Mouse (Mus musculus) embryo, embryonic 9.5 days (tissue): ENCODE measurements at regions not wholly inside any gene's neighbourhood (a gene's known extent, or its start where the extent isn't known, plus 50 kb on each side); places are given as distances from the start of the nearest gene placed in this dataset.

Source experiments
- DNase-seq: peaks from one replicate; pipeline ENCODE4 v3.0.0-alpha.2; 2017; ENCODE audit errors: extremely low spot score

- DNase-seq: no peak
Measured at GRCm38 (mm10) chr10:23488996-23489395, 138.4 kb upstream of the Eya4 start.

- no peak for DNase-seq
Measured at GRCm38 (mm10) chr10:23480474-23480873, 129.9 kb upstream of the Eya4 start.

DNA sequence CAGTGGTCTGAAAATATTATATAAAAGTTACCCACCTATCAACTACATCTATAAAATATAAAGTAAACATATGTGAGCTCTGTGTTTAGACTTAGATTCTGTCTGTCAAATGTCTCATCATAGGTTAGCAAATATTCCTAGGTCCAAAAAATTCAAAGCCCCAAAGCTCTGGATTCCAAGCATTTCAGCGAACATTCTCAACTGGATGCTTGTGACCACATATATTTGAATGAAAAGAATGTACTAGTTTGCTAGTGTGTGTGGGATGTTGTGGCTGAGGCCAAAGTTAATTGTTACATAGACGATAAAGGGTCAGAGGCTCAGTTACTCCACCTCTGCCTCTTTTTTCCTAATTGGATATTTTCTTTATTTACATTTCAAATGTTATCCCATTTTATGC, 128.3 kb upstream of the Eya4 start:
- DNase-seq: no peak

- DNase-seq: no peak
Measured at GRCm38 (mm10) chr10:23477104-23477503, 126.5 kb upstream of the Eya4 start.

- no peak for DNase-seq
Measured at GRCm38 (mm10) chr10:23450997-23451396, 100.4 kb upstream of the Eya4 start.

DNA sequence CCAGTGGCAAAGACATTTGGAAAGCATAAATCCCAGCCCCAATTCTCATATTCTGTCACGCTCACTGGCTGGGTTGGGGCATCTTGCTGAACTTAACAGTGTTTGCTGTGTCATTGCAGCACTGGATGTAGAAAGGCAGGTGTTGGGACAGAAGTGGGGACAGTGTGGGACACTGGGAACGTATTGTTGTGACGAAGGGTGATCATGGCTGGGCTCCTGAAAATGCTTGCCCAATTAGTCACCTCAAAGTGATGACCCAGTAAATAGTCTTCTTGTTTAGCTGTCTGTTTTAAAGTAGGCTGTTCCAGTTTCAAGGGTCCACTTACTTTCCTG, 100.0 kb upstream of the Eya4 start:
- no peak for DNase-seq

GRCm38 (mm10) chr10:23449860-23450646, 99.5 kb upstream of the Eya4 start:
- peak; percentile 17 for DNase-seq

DNA sequence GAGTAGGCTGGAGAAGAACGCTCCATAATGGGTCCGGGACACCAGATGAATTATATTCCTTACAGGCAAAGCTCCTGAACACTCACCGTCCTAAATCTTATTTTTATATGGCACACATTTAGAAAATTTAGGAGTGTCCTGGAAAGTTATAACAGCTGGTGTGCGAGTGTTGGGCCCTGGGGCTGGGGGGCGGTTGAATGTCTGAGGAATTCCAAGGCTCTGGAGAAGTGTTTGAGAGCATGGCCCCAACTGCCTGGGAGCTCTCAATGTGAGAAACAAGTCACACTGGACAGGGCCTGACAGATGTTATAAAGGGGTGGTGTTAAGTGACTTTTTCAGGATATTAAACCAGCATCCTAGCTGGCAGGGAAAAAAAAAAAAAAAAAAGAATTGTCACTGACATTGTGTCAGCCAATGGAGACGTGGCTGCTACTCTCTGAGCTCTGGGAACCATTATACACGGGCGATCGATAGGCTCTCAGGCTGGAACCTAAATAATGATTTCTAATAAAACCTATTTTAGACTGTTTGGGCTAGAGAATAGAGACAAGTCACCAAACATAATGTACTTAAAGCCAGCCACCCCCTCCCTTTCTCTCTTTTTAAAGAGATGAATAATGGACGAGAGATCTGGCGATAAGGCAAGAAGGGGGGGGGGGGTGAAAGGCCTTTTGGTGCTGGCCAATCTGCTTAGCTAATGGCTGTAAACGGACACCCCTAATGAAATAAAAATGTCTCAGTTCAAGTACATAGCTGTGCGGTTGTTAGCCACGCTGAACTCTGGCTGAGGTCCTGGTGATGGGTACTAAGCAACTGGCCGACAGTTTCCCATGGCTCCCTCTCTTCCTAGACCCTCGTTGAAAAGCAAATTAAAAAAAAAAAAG, 98.6 kb upstream of the Eya4 start:
- DNase-seq: peak; percentile 3

DNA sequence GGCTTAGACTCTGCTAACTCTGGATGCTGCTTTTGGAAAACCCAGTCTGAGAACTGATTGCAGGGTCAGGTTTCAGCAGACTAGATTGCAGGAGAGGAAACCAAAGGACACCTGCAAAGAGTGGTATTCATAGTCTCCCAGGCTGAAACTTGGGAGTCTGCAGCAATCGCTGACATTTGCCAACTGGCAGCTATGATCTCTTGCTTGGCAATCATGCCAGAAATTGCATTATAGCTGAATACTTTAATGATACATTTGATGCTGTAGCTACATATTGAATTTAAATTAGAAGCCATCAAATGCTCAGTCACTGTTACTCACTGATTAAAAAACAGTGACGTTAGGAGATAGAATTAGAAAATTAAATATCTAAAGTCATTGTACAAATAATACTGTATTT, 79.8 kb upstream of the Eya4 start:
- no peak for DNase-seq

- DNase-seq: no peak
Measured at GRCm38 (mm10) chr10:23413794-23414518, 63.4 kb upstream of the Eya4 start.

DNA sequence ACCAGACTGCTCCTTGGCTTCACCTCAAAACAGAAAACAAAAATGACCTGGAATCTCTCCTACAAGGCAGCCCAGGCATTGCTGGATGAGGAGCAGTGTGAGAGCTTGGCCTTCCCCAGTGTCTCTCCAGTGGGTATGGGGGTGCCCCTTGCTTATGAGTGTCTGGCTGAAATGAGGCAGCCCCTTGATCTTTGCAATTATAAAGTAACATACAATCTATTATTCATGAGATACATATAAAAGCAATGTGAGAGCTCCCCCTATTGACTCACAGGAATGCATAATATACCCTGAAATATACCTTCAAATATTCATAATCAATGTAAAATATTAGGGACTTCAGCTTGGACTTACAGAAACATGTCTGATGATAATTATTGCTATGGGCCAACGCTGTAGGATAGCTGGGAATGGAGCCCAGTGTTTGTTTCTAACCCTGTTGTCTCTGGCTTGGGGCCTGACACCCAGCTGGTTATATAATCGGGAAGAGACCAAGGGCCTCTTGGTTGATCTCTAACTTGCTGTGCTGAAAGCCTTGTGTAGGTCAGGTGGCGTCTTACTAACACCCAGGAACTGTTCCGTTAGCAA, 52.9 kb upstream of the Eya4 start:
- no peak for DNase-seq
